Mouse (Mus musculus): ENCODE results near the gene Pcnt. TPM values are rescaled to one million over a fixed set of nuclear protein-coding genes. Genes with fewer than 3 reads are reported as not detected.
A peak's percentile ranks its signal among the peaks of the same experiment; 100 is the strongest.

The Pcnt gene
- polyA plus RNA-seq, 1 experiment from 2014 or later = 13.6 TPM

DNA sequence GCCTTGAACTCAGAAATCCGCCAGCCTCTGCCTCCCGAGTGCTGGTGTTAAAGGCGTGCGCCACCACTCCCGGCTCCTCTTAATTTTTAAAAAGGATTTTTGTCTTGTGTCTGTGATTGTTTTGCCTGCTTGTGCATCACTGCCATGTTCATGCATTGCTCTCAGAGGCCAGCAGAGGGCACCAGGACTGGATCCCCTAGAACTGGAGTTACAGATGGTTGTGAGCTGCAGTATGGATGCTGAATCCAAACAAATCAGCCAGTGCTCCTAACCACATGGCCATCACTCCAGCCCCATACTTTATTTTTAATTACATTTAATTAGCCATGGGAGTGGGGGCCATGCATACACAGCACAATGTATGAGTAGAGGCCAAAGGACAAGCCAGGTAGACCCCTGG is 12.7 kb upstream of the Pcnt start:
- Histone ChIP-seq H3K36me3 (no peaks in the 10 kb centered on the region), H3K9me3 (no peaks in the 10 kb centered on the region), H3K27me3 (replicated peaks) (no peaks in the 10 kb centered on the region), H3K27ac (no peak overlapping the region), H3K4me2 (no peak overlapping the region), H3K4me1 (no peaks in the 10 kb centered on the region), H3K4me3 (replicated peaks) (no peak overlapping the region), H3K9ac (no peak overlapping the region)
- ATAC-seq (ENCODE audit: insufficient read depth, low FRiP score, low read depth) = no peak
- 32% methylated on average over 5 of the region's 5 CpGs for WGBS

DNA sequence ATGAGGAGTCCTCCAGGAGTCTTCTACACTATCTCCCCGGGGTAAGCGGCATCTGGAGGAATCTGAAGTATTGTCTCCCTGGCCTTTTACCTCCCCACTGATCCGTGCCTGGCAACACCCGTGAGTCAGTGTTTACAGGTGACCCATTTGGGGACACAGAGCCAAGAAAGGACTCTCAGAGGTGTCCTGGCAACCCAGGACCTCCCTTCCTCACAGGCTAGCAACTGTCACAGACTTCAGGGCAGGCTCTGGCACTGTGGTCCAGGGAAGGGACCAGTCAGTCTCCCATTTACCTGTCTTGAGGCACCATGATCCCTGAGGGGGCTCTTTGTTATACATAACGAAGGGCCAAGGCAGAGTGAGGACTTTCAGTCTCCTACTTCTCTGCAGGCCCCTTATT is 6.3 kb upstream of the Pcnt start, which contains the start of gene 2610028H24Rik:
2610028H24Rik (plus strand) TSS at position 231 of the 400 bp plus-strand sequence.
- Histone ChIP-seq H3K9me3 (no peaks in the 10 kb centered on the region), H3K36me3 (no peaks in the 10 kb centered on the region), H3K4me3 (replicated peaks) (no peak within 1 kb of the TSS), H3K27me3 (replicated peaks) (no peaks in the 10 kb centered on the region), H3K27ac (no peak within 1 kb of the TSS), H3K4me2 (no peak within 1 kb of the TSS), H3K9ac (no peak within 1 kb of the TSS), H3K4me1 (no peaks in the 10 kb centered on the region)
- 66% methylated on average over 5 of the region's 5 CpGs for WGBS
- no peak for ATAC-seq (ENCODE audit: insufficient read depth, low FRiP score, low read depth)

DNA sequence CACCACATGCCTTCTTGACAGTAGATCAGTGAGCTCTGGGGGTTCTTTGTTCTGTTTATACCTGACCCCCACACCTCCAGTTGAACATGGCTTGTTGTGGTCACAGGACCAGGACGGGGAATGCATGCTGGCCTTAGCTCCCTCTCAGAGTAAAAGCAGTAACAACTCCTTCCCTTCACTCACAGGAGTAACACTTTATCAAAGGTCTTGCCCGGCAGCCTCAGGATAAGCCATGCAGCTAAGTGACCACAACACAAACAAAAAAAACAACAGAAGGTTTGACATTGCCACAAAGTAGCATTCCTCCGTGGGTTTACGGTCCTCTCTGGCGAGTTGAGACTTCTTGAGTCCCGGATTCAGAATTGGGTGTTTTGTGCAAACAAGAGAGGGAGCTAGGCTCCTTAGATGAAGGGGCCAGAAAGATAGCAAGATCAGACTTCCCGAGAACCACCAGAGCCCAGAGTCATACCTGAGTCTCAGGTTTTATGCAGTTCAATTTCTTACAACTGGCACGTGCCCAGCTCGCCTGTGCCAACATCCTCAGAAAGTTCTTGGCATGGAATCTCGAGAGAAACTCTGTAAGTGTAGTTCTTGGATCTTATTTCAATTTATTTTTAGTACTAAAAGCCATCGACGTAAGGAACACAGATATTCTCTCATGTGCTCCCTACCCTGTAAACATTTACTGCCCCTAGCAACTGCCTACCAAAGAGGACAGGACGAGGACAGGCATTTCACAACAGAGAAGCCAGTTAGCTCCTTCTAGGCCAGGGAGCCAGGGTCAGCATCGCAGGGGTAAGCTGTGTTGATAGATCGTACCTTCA is 5.0 kb upstream of the Pcnt start:
- Histone ChIP-seq H3K4me3 (replicated peaks) (no peak overlapping the region), H3K4me2 (no peak overlapping the region), H3K9me3 (no peaks in the 10 kb centered on the region), H3K4me1 (peaks cover 7% of the 10 kb centered on the region; the same call in 1 of the 2 replicates), H3K27ac (no peak overlapping the region), H3K36me3 (no peaks in the 10 kb centered on the region), H3K27me3 (replicated peaks) (no peaks in the 10 kb centered on the region), H3K9ac (no peak overlapping the region)
- ATAC-seq (ENCODE audit: insufficient read depth, low FRiP score, low read depth) = no peak
- WGBS = 70% methylated on average over 15 of the region's 15 CpGs

DNA sequence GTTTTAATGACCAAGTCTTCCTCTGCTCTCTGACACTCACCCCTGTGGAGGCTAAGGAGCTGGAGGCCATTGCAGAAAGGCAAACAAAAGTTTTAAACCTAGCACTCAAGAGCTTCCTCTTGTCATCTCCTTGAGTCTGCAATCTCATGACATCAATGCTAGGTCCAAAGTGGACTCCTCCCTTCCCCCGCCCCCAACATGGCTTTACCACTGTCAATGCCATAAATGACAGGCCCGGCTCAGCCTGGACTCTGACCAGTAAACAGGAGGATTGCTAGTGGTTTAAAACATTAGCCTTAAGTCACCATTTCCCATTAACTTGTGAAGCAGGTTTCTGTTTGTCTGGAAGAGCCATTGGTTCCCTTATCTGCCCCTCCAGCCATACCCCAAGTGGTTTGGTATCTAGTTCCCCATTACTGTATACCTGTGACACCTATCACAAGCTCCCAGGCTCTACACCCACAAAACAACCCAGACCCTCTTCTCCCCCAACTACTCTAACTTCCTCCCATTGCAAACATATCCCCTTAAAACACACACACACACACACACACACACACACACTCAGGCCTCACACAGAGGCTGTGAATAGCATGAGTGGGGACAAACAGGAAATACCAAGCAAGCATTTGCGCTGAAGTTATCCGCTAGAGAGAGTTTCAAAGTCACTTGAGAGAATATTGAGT is 3.6 kb upstream of the Pcnt start:
- ATAC-seq (ENCODE audit: insufficient read depth, low FRiP score, low read depth) = no peak
- Histone ChIP-seq H3K9ac (no peak overlapping the region), H3K36me3 (no peaks in the 10 kb centered on the region), H3K27ac (no peak overlapping the region), H3K27me3 (replicated peaks) (no peaks in the 10 kb centered on the region), H3K4me3 (replicated peaks) (no peak overlapping the region), H3K9me3 (no peaks in the 10 kb centered on the region), H3K4me2 (no peak overlapping the region), H3K4me1 (peaks cover 13% of the 10 kb centered on the region)
- 73% methylated on average over 4 of the region's 4 CpGs for WGBS

DNA sequence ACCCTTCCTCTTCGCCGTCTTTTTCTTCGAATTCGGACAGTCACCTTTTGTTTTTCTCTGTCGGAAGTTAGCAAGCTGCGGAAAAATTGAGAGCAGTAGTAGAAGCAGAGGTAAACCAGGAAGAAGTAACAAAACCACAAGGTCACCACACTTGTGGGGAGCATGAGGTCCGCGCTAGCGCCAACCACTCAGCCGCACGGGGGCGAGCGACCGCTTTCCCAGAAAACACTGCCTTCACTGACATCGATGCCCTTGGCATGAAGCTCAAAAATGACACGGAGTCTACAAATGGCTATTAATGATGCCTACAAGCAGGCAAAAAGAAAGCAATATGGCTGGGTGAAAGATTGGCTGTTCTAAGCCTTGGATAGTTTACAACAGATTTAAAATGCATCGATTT is 2.3 kb downstream of the Pcnt start, which contains the start of gene AC141477.1:
AC141477.1 (minus strand) TSS at position 164 of the 400 bp plus-strand sequence.
- Histone ChIP-seq H3K9ac (no peak within 1 kb of the TSS), H3K4me3 (replicated peaks) (peak within 1 kb of the TSS; percentile 99; the same call in 1 of the 2 replicates), H3K36me3 (peaks cover 25% of the 10 kb centered on the region), H3K27ac (peak within 1 kb of the TSS; percentile 26; the same call in 1 of the 2 replicates), H3K9me3 (no peaks in the 10 kb centered on the region), H3K4me2 (no peak within 1 kb of the TSS; the same call in 1 of the 2 replicates), H3K27me3 (replicated peaks) (no peaks in the 10 kb centered on the region), H3K4me1 (peaks cover 15% of the 10 kb centered on the region)
- ATAC-seq (ENCODE audit: insufficient read depth, low FRiP score, low read depth) = no peak
- WGBS = 92% methylated on average over 17 of the region's 17 CpGs

DNA sequence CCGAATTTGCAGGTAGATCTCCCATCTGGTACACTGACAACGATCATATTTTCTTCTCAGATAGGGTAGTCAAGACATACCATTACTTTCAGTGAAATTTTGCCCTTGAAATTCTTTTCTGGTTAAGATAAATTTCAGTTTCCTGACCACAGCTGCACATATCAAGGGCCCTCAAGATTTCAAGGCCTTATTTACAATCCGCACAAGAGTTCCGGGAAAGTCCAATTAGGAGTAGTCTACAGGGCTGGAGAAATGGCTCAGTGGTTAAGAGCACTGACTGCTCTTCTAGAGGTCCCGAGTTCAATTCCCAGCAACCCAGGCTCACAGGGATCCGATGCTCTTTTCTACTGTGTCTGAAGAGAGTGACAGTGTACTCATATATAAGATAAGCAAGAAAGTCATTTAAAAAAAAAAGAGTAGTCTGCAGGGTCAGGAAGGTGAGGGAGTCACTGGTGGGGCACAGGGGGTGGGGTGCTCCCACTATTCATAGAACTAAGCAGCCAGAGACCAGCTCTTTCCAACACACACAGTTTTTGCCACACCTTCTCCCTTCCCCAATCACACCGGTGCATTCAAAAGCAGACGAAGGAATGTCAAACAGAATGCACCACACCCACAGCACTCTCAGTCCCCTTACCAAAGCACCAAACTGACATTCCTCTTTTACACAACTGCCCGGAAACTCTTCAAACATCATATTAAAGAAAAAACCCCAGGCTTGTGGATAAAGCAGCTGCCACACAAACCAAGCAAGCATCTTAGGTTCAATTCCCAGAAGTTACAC is 3.3 kb downstream of the Pcnt start:
- WGBS = 74% methylated on average over 9 of the region's 9 CpGs
- H3K27me3 ChIP-seq (replicated peaks) = no peaks in the 10 kb centered on the region
- no peak overlapping the region for H3K9ac ChIP-seq
- peaks cover 15% of the 10 kb centered on the region for H3K4me1 ChIP-seq
- no peaks in the 10 kb centered on the region for H3K9me3 ChIP-seq
- no peak overlapping the region for H3K4me3 ChIP-seq (replicated peaks)
- ATAC-seq (ENCODE audit: insufficient read depth, low FRiP score, low read depth) = no peak
- peaks cover 34% of the 10 kb centered on the region for H3K36me3 ChIP-seq
- no peak overlapping the region for H3K4me2 ChIP-seq
- H3K27ac ChIP-seq = peak overlapping the region; percentile 26; the same call in 1 of the 2 replicates

DNA sequence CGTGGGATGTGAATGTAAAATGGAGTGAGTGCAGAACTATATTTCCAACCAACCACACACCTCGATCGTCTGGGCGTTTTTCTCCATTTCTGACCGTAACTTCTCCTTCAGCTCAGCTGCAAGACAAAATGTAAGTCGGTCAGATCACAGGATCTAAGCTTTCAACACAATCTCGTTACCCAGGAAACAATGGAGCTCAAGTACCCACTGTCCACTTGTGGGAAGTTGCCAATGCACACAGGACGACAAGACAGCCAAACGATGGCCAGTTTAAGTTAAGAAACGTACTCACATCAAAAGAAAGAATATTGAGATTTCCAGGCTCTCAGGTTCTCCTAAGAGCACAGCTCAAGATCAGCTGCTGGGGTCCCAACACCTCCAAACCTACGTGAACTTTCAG is 8.7 kb downstream of the Pcnt start:
- WGBS = 92% methylated on average over 11 of the region's 11 CpGs
- Histone ChIP-seq H3K4me3 (replicated peaks) (no peak overlapping the region), H3K4me1 (no peaks in the 10 kb centered on the region), H3K4me2 (no peak overlapping the region), H3K36me3 (peaks cover 79% of the 10 kb centered on the region), H3K9me3 (no peaks in the 10 kb centered on the region), H3K27me3 (replicated peaks) (no peaks in the 10 kb centered on the region), H3K9ac (no peak overlapping the region), H3K27ac (no peak overlapping the region)
- no peak for ATAC-seq (ENCODE audit: insufficient read depth, low FRiP score, low read depth)

DNA sequence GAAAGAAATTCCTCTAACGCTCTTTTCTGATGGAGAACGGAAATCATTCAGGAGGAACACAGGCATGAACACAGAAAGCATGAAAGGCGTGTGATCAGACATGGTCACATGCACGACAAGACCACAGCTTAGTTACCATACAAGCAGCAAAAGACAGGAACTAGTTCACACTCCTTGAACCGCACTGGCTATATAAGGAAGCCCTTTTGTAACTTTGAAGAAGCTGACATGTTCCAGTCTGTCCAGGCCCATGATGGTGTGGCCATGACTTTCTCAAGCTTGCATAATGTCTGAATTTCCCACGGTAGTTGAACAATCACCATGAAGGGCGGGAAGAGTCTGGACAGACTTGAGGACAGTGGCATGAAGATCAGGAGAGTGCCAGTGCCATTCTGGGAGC is 16.9 kb downstream of the Pcnt start:
- Histone ChIP-seq H3K9me3 (no peaks in the 10 kb centered on the region), H3K4me1 (no peaks in the 10 kb centered on the region), H3K27me3 (replicated peaks) (no peaks in the 10 kb centered on the region), H3K27ac (no peak overlapping the region), H3K36me3 (peaks cover 59% of the 10 kb centered on the region), H3K4me3 (replicated peaks) (no peak overlapping the region), H3K4me2 (no peak overlapping the region), H3K9ac (no peak overlapping the region)
- ATAC-seq (ENCODE audit: insufficient read depth, low FRiP score, low read depth) = no peak
- 94% methylated on average over 7 of the region's 7 CpGs for WGBS

DNA sequence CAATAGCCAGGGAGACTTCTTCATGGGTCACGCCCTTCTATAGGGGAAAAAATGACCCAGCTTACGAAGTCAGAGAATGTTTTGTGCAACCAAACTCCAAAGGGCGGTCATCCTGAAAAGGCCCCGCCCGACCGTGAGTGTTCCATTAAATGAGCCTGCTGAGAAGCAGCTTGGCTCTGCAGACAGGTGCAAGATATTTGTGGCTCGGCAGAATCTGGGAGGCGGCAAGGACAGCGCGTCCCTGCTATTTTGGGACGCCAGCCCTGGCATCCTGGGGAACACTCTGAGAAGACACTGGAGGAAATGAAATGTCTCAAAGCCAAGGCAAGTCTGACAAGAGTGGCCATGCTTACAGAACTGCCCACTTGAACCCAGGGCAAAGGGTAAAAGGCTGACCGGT is 25.8 kb downstream of the Pcnt start:
- Histone ChIP-seq H3K9ac (no peak overlapping the region), H3K27ac (no peak overlapping the region), H3K4me3 (replicated peaks) (no peak overlapping the region), H3K27me3 (replicated peaks) (no peaks in the 10 kb centered on the region), H3K9me3 (no peaks in the 10 kb centered on the region), H3K4me1 (no peaks in the 10 kb centered on the region), H3K36me3 (peaks cover 57% of the 10 kb centered on the region), H3K4me2 (no peak overlapping the region)
- 94% methylated on average over 12 of the region's 12 CpGs for WGBS
- ATAC-seq (ENCODE audit: insufficient read depth, low FRiP score, low read depth) = no peak

DNA sequence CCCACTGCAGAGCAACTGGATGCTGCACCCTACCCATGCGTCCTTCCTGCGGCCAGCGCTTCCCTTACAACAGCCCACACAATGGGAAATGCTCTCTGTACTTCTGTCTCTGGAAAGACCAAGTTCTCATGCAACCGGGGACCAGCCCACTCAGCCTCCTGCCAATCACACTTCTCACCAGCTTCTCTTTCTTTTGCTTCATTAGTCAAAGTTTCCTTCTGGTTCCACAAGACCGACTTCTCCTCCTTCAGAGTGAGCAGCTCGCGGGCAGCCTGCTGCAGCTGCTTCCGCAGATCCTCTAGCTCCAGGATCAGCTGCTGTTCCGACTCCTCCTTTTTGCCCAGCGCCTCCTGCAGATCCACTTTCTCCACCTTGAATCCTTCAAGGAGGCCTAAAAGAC is 34.1 kb downstream of the Pcnt start:
- no peak for ATAC-seq (ENCODE audit: insufficient read depth, low FRiP score, low read depth)
- no peak overlapping the region for H3K9ac ChIP-seq
- H3K27ac ChIP-seq = no peak overlapping the region
- peaks cover 69% of the 10 kb centered on the region for H3K36me3 ChIP-seq
- no peaks in the 10 kb centered on the region for H3K4me1 ChIP-seq
- no peak overlapping the region for H3K4me3 ChIP-seq (replicated peaks)
- H3K4me2 ChIP-seq = no peak overlapping the region
- no peaks in the 10 kb centered on the region for H3K27me3 ChIP-seq (replicated peaks)
- H3K9me3 ChIP-seq = no peaks in the 10 kb centered on the region
- 96% methylated on average over 10 of the region's 10 CpGs for WGBS

DNA sequence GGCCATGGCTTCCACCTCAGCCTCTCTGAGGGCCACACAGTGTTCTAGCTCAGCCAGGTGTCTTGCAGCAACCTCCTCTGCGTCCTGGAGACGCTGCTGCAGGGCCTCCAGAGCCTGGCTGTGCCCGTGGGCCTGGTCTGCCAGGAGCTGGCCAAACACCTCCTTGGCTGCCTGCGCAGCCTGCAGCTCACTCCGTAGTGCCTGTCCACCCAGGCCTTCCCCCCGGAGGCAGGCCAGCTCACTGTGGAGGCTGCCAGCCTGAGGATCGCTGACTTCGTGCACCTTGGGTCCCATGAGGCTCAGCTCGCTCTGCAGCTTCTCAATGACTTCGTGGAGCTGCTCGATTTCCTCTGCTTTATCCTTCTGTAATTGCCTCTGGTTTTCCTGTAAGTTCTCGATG is 50.0 kb downstream of the Pcnt start:
- H3K9me3 ChIP-seq = no peaks in the 10 kb centered on the region
- no peaks in the 10 kb centered on the region for H3K4me1 ChIP-seq
- WGBS = 92% methylated on average over 12 of the region's 12 CpGs
- H3K27ac ChIP-seq = no peak overlapping the region
- no peak overlapping the region for H3K4me3 ChIP-seq (replicated peaks)
- H3K4me2 ChIP-seq = no peak overlapping the region
- H3K36me3 ChIP-seq = peaks cover 34% of the 10 kb centered on the region
- no peak for ATAC-seq (ENCODE audit: insufficient read depth, low FRiP score, low read depth)
- no peaks in the 10 kb centered on the region for H3K27me3 ChIP-seq (replicated peaks)
- no peak overlapping the region for H3K9ac ChIP-seq

Data from stomach, embryonic 15.5 days (tissue).